Mouse (Mus musculus) layer of hippocampus, adult 2 months (tissue): ENCODE measurements at regions not wholly inside any gene's neighbourhood (a gene's known extent, or its start where the extent isn't known, plus 50 kb on each side); places are given as distances from the start of the nearest gene placed in this dataset.

ENCODE experiments used
- DNase-seq, 2 experiments: peaks; one replicate each; pipeline ENCODE4 v3.0.0; 2022; ENCODE audit warnings: low spot score in 2 of 2
- H3K27ac ChIP-seq: fragments of 200-600 bp; 2 replicates; pipeline ENCODE4 v1.8.1; 2022
- H3K4me3 ChIP-seq: fragments of 200-600 bp; 2 replicates; pipeline ENCODE4 v1.8.1; 2022; ENCODE audit warnings: mild to moderate bottlenecking
- CTCF ChIP-seq: fragments of 200-600 bp; conservative IDR thresholded peaks from 2 replicates; pipeline ENCODE4 v1.8.1; 2022; ENCODE audit warnings: antibody characterized with exemption, mild to moderate bottlenecking, moderate library complexity

GRCm38 (mm10) chr14:62035416-62035815 is 257.0 kb upstream of the Rnaseh2b start:
- Histone ChIP-seq H3K4me3 (no peak overlapping the region), H3K27ac (no peak overlapping the region)
- DNase-seq: no peak

GRCm38 (mm10) chr14:62037514-62037913 is 254.9 kb upstream of the Rnaseh2b start:
- Histone ChIP-seq H3K27ac (no peak overlapping the region), H3K4me3 (no peak overlapping the region)
- no peak for DNase-seq
- TF ChIP-seq CTCF: no peak

More at GRCm38 (mm10) chr14:62035416-62035815, 257.0 kb upstream of the Rnaseh2b start:
- TF ChIP-seq CTCF: no peak

GRCm38 (mm10) chr14:62037917-62038316 is 254.5 kb upstream of the Rnaseh2b start:
- no peak overlapping the region for H3K4me3 ChIP-seq
- DNase-seq: no peak
- no peak for TF ChIP-seq CTCF
- no peak overlapping the region for H3K27ac ChIP-seq

GRCm38 (mm10) chr14:62042305-62043116 is 249.9 kb upstream of the Rnaseh2b start:
- no peak overlapping the region for H3K4me3 ChIP-seq
- peak overlapping the region; percentile 71 for H3K27ac ChIP-seq
- peak; percentile 96 for TF ChIP-seq CTCF
- peak; percentile 72 to 75 for DNase-seq

GRCm38 (mm10) chr14:62043117-62043422 is 249.3 kb upstream of the Rnaseh2b start:
- H3K4me3 ChIP-seq: no peak overlapping the region
- no peak for TF ChIP-seq CTCF
- H3K27ac ChIP-seq: peak overlapping the region; percentile 58
- no peak for DNase-seq

- Histone ChIP-seq H3K4me3 (no peak overlapping the region), H3K27ac (no peak overlapping the region)
- DNase-seq: no peak
- TF ChIP-seq CTCF: no peak
Measured at GRCm38 (mm10) chr14:62050941-62051340, 241.4 kb upstream of the Rnaseh2b start.

- no peak overlapping the region for H3K27ac ChIP-seq
- DNase-seq: no peak
- TF ChIP-seq CTCF: no peak
- H3K4me3 ChIP-seq: no peak overlapping the region
Measured at GRCm38 (mm10) chr14:62051923-62052322, 240.5 kb upstream of the Rnaseh2b start.

GRCm38 (mm10) chr14:62053004-62053403 is 239.4 kb upstream of the Rnaseh2b start:
- no peak for TF ChIP-seq CTCF
- DNase-seq: no peak
- Histone ChIP-seq H3K4me3 (no peak overlapping the region), H3K27ac (no peak overlapping the region)

- DNase-seq: no peak
- no peak for TF ChIP-seq CTCF
Measured at GRCm38 (mm10) chr14:62057096-62057495, 235.3 kb upstream of the Rnaseh2b start.

GRCm38 (mm10) chr14:62058100-62058499 is 234.3 kb upstream of the Rnaseh2b start:
- no peak for DNase-seq
- Histone ChIP-seq H3K27ac (no peak overlapping the region), H3K4me3 (no peak overlapping the region)
- TF ChIP-seq CTCF: no peak

More at GRCm38 (mm10) chr14:62057096-62057495, 235.3 kb upstream of the Rnaseh2b start:
- Histone ChIP-seq H3K4me3 (no peak overlapping the region), H3K27ac (no peak overlapping the region)

- DNase-seq: no peak
- Histone ChIP-seq H3K27ac (no peak overlapping the region), H3K4me3 (no peak overlapping the region)
- no peak for TF ChIP-seq CTCF
Measured at GRCm38 (mm10) chr14:62071140-62071539, 221.2 kb upstream of the Rnaseh2b start.

- no peak overlapping the region for H3K4me3 ChIP-seq
- peak; percentile 47 for TF ChIP-seq CTCF
- DNase-seq: no peak
- no peak overlapping the region for H3K27ac ChIP-seq
Measured at GRCm38 (mm10) chr14:62084047-62084446, 208.3 kb upstream of the Rnaseh2b start.

GRCm38 (mm10) chr14:62088174-62088573 is 204.2 kb upstream of the Rnaseh2b start:
- TF ChIP-seq CTCF: no peak
- H3K4me3 ChIP-seq: no peak overlapping the region
- DNase-seq: no peak
- no peak overlapping the region for H3K27ac ChIP-seq

- no peak for DNase-seq
Measured at GRCm38 (mm10) chr14:62117532-62117931, 174.9 kb upstream of the Rnaseh2b start.

More at GRCm38 (mm10) chr14:62117532-62117931, 174.9 kb upstream of the Rnaseh2b start:
- TF ChIP-seq CTCF: no peak
- Histone ChIP-seq H3K4me3 (no peak overlapping the region), H3K27ac (no peak overlapping the region)
